Mouse (Mus musculus): ENCODE results near the gene Rbm17. TPM values are rescaled to one million over a fixed set of nuclear protein-coding genes. Genes with fewer than 3 reads are reported as not detected.
"Not testable (repeated sequence)": the region's sequence is repeated elsewhere in the genome, so short reads cannot be mapped to it uniquely, and the experiment has no call there.

The Rbm17 gene
- polyA plus RNA-seq, 1 experiment from 2014 or later, result 79.8 TPM

GRCm38 (mm10) chr2:11625890-11626289 lies 21.9 kb upstream of the Rbm17 start, which contains the start of gene Gm17490:
Gm17490 (minus strand) TSS chr2:11626264.
- H3K27ac ChIP-seq, result no peak within 1 kb of the TSS
- H3K9me3 ChIP-seq (replicated peaks), result no peaks in the 10 kb centered on the region
- H3K36me3 ChIP-seq, result no peaks in the 10 kb centered on the region
- no peak within 1 kb of the TSS for H3K4me2 ChIP-seq
- H3K4me3 ChIP-seq, result no peak within 1 kb of the TSS
- no peak within 1 kb of the TSS for H3K9ac ChIP-seq
- H3K27me3 ChIP-seq, result no peaks in the 10 kb centered on the region
- ATAC-seq (replicated peaks; ENCODE audit: insufficient number of reproducible peaks, insufficient read depth, low FRiP score, low read depth), result no peak
- H3K4me1 ChIP-seq (replicated peaks), result no peaks in the 10 kb centered on the region
- 84% methylated on average over 5 of the region's 5 CpGs for WGBS

- H3K27ac ChIP-seq, result no peak overlapping the region
- no peak for ATAC-seq (replicated peaks; ENCODE audit: insufficient number of reproducible peaks, insufficient read depth, low FRiP score, low read depth)
- no peak overlapping the region for H3K4me2 ChIP-seq
- H3K9me3 ChIP-seq (replicated peaks), result no peaks in the 10 kb centered on the region
- 75% methylated on average over 2 of the region's 2 CpGs for WGBS
- H3K4me3 ChIP-seq, result no peak overlapping the region
- no peaks in the 10 kb centered on the region for H3K36me3 ChIP-seq
- no peak overlapping the region for H3K9ac ChIP-seq
- no peaks in the 10 kb centered on the region for H3K4me1 ChIP-seq (replicated peaks)
- H3K27me3 ChIP-seq, result no peaks in the 10 kb centered on the region
Measured at GRCm38 (mm10) chr2:11623726-11624125, 19.8 kb upstream of the Rbm17 start.

GRCm38 (mm10) chr2:11623173-11623572 lies 19.2 kb upstream of the Rbm17 start:
- Histone ChIP-seq H3K27ac (no peak overlapping the region), H3K4me2 (no peak overlapping the region), H3K9ac (no peak overlapping the region), H3K9me3 (replicated peaks) (no peaks in the 10 kb centered on the region), H3K4me3 (no peak overlapping the region), H3K36me3 (no peaks in the 10 kb centered on the region), H3K4me1 (replicated peaks) (no peaks in the 10 kb centered on the region), H3K27me3 (no peaks in the 10 kb centered on the region)
- 79% methylated on average over 8 of the region's 8 CpGs for WGBS
- ATAC-seq (replicated peaks; ENCODE audit: insufficient number of reproducible peaks, insufficient read depth, low FRiP score, low read depth), result no peak; the same call in 1 of the 2 replicates

GRCm38 (mm10) chr2:11619598-11619997 lies 15.6 kb upstream of the Rbm17 start:
- Histone ChIP-seq H3K4me2 (no peak overlapping the region), H3K27me3 (no peaks in the 10 kb centered on the region), H3K36me3 (no peaks in the 10 kb centered on the region), H3K9me3 (replicated peaks) (no peaks in the 10 kb centered on the region), H3K27ac (no peak overlapping the region), H3K4me1 (replicated peaks) (no peaks in the 10 kb centered on the region), H3K9ac (no peak overlapping the region), H3K4me3 (no peak overlapping the region)
- no peak for ATAC-seq (replicated peaks; ENCODE audit: insufficient number of reproducible peaks, insufficient read depth, low FRiP score, low read depth)
- 66% methylated on average over 2 of the region's 2 CpGs for WGBS

GRCm38 (mm10) chr2:11616846-11617245 lies 12.9 kb upstream of the Rbm17 start:
- WGBS, result 81% methylated on average over 9 of the region's 9 CpGs
- H3K4me1 ChIP-seq (replicated peaks), result no peaks in the 10 kb centered on the region
- no peaks in the 10 kb centered on the region for H3K27me3 ChIP-seq

GRCm38 (mm10) chr2:11612939-11613338 lies 9.0 kb upstream of the Rbm17 start:
- not testable (repeated sequence) for H3K9me3 ChIP-seq (replicated peaks); H3K4me1 ChIP-seq (replicated peaks); H3K4me3 ChIP-seq; H3K4me2 ChIP-seq; H3K36me3 ChIP-seq; H3K27me3 ChIP-seq; H3K9ac ChIP-seq; H3K27ac ChIP-seq; ATAC-seq (replicated peaks; ENCODE audit: insufficient number of reproducible peaks, insufficient read depth, low FRiP score, low read depth)
- WGBS, result 79% methylated on average over 6 of the region's 6 CpGs

More at GRCm38 (mm10) chr2:11616846-11617245, 12.9 kb upstream of the Rbm17 start:
- H3K4me3 ChIP-seq, result no peak overlapping the region
- H3K9me3 ChIP-seq (replicated peaks), result no peaks in the 10 kb centered on the region
- ATAC-seq (replicated peaks; ENCODE audit: insufficient number of reproducible peaks, insufficient read depth, low FRiP score, low read depth), result no peak
- no peak overlapping the region for H3K27ac ChIP-seq
- no peaks in the 10 kb centered on the region for H3K36me3 ChIP-seq
- H3K9ac ChIP-seq, result no peak overlapping the region
- H3K4me2 ChIP-seq, result no peak overlapping the region

- 69% methylated on average over 4 of the region's 4 CpGs for WGBS
- not testable (repeated sequence) for H3K4me2 ChIP-seq; H3K4me3 ChIP-seq; H3K9me3 ChIP-seq (replicated peaks); H3K36me3 ChIP-seq; H3K4me1 ChIP-seq (replicated peaks); H3K27me3 ChIP-seq; H3K27ac ChIP-seq; ATAC-seq (replicated peaks; ENCODE audit: insufficient number of reproducible peaks, insufficient read depth, low FRiP score, low read depth); H3K9ac ChIP-seq
Measured at GRCm38 (mm10) chr2:11606718-11607117, 2.8 kb upstream of the Rbm17 start.

- Histone ChIP-seq H3K4me2 (no peak overlapping the region), H3K27me3 (no peaks in the 10 kb centered on the region), H3K4me1 (replicated peaks) (peaks cover 15% of the 10 kb centered on the region), H3K9me3 (replicated peaks) (no peaks in the 10 kb centered on the region), H3K27ac (no peak overlapping the region), H3K36me3 (peaks cover 12% of the 10 kb centered on the region; the same call in 1 of the 2 replicates), H3K4me3 (no peak overlapping the region), H3K9ac (no peak overlapping the region)
- no peak for ATAC-seq (replicated peaks; ENCODE audit: insufficient number of reproducible peaks, insufficient read depth, low FRiP score, low read depth)
Measured at GRCm38 (mm10) chr2:11604911-11605310, 958 bp upstream of the Rbm17 start.

GRCm38 (mm10) chr2:11602506-11603489 lies 1.2 kb downstream of the Rbm17 start:
- Histone ChIP-seq H3K4me3 (peak overlapping the region; percentile 83), H3K27ac (peak overlapping the region; percentile 61), H3K9me3 (replicated peaks) (no peaks in the 10 kb centered on the region), H3K9ac (peak overlapping the region; percentile 98), H3K4me1 (replicated peaks) (peaks cover 15% of the 10 kb centered on the region), H3K27me3 (no peaks in the 10 kb centered on the region), H3K4me2 (peak overlapping the region; percentile 79), H3K36me3 (peaks cover 28% of the 10 kb centered on the region)
- under 1% methylated on average over 78 of the region's 78 CpGs for WGBS
- peak; percentile 98 for ATAC-seq (replicated peaks; ENCODE audit: insufficient number of reproducible peaks, insufficient read depth, low FRiP score, low read depth)

- no peak for ATAC-seq (replicated peaks; ENCODE audit: insufficient number of reproducible peaks, insufficient read depth, low FRiP score, low read depth)
- Histone ChIP-seq H3K4me3 (peak overlapping the region; percentile 83), H3K9ac (peak overlapping the region; percentile 98), H3K27me3 (no peaks in the 10 kb centered on the region), H3K36me3 (peaks cover 38% of the 10 kb centered on the region), H3K9me3 (replicated peaks) (no peaks in the 10 kb centered on the region), H3K4me2 (peak overlapping the region; percentile 79), H3K27ac (no peak overlapping the region), H3K4me1 (replicated peaks) (peaks cover 15% of the 10 kb centered on the region)
- 69% methylated on average over 6 of the region's 6 CpGs for WGBS
Measured at GRCm38 (mm10) chr2:11601795-11602194, 2.2 kb downstream of the Rbm17 start.

- no peaks in the 10 kb centered on the region for H3K9me3 ChIP-seq (replicated peaks)
- H3K27me3 ChIP-seq, result no peaks in the 10 kb centered on the region
- H3K27ac ChIP-seq, result no peak overlapping the region
- no peak overlapping the region for H3K4me3 ChIP-seq
- ATAC-seq (replicated peaks; ENCODE audit: insufficient number of reproducible peaks, insufficient read depth, low FRiP score, low read depth), result no peak
- WGBS, result 96% methylated on average over 7 of the region's 7 CpGs
- no peak overlapping the region for H3K4me2 ChIP-seq
- H3K36me3 ChIP-seq, result peaks cover 70% of the 10 kb centered on the region
- no peak overlapping the region for H3K9ac ChIP-seq
- H3K4me1 ChIP-seq (replicated peaks), result peaks cover 13% of the 10 kb centered on the region
Measured at GRCm38 (mm10) chr2:11597906-11598305, 6.0 kb downstream of the Rbm17 start.

- Histone ChIP-seq H3K36me3 (peaks cover 83% of the 10 kb centered on the region), H3K4me1 (replicated peaks) (peaks cover 6% of the 10 kb centered on the region), H3K27ac (no peak overlapping the region), H3K27me3 (no peaks in the 10 kb centered on the region), H3K4me3 (no peak overlapping the region), H3K9me3 (replicated peaks) (no peaks in the 10 kb centered on the region), H3K9ac (no peak overlapping the region), H3K4me2 (no peak overlapping the region)
- WGBS, result 79% methylated on average over 2 of the region's 2 CpGs
- no peak for ATAC-seq (replicated peaks; ENCODE audit: insufficient number of reproducible peaks, insufficient read depth, low FRiP score, low read depth)
Measured at GRCm38 (mm10) chr2:11596690-11597089, 7.3 kb downstream of the Rbm17 start.
